Mouse (Mus musculus) stomach, embryonic 15.5 days (tissue): ENCODE measurements at regions not wholly inside any gene's neighbourhood (a gene's known extent, or its start where the extent isn't known, plus 50 kb on each side); places are given as distances from the start of the nearest gene placed in this dataset.
A peak's percentile ranks its signal among the peaks of the same experiment; 100 is the strongest.

Source experiments
- ATAC-seq: fragments of 200-750 bp; cut with Nextera tagmentation; 2 replicates; pipeline ENCODE4 v1.8.0; 2017; ENCODE audit warnings: low read depth, moderate number of reproducible peaks, moderate TSS enrichment; ENCODE audit not compliant: insufficient read depth, low FRiP score
- H3K27ac ChIP-seq: fragments of 300-500 bp; sonication (generic); 2 replicates; pipeline ENCODE4 v1.5.1; 2015; ENCODE audit warnings: mild to moderate bottlenecking, inconsistent platforms
- H3K27me3 ChIP-seq: fragments of 300-500 bp; sonication (generic); replicated peaks from 2 replicates; pipeline ENCODE4 v1.6.1; 2015; ENCODE audit warnings: inconsistent platforms
- H3K36me3 ChIP-seq: fragments of 300-500 bp; sonication (generic); 2 replicates; pipeline ENCODE4 v1.6.1; 2015; ENCODE audit warnings: inconsistent platforms
- H3K4me1 ChIP-seq: fragments of 300-500 bp; sonication (generic); 2 replicates; pipeline ENCODE4 v1.6.1; 2015; ENCODE audit warnings: inconsistent platforms
- H3K4me2 ChIP-seq: fragments of 300-500 bp; sonication (generic); 2 replicates; pipeline ENCODE4 v1.6.1; 2015; ENCODE audit warnings: mild to moderate bottlenecking, inconsistent platforms
- H3K4me3 ChIP-seq: fragments of 300-500 bp; sonication (generic); replicated peaks from 2 replicates; pipeline ENCODE4 v1.5.1; 2015; ENCODE audit warnings: inconsistent platforms
- H3K9ac ChIP-seq: fragments of 300-500 bp; sonication (generic); 2 replicates; pipeline ENCODE4 v1.6.1; 2015; ENCODE audit warnings: inconsistent platforms
- H3K9me3 ChIP-seq: fragments of 300-500 bp; sonication (generic); 2 replicates; pipeline ENCODE4 v1.6.1; 2016; ENCODE audit warnings: inconsistent platforms
- WGBS: fragments of 180-500 bp; shearing (Covaris S2); methylation state at CpG from one replicate; pipeline ENCODE4 v1.1.7; 2015; 5-methylcytosine and 5-hydroxymethylcytosine counted together

DNA sequence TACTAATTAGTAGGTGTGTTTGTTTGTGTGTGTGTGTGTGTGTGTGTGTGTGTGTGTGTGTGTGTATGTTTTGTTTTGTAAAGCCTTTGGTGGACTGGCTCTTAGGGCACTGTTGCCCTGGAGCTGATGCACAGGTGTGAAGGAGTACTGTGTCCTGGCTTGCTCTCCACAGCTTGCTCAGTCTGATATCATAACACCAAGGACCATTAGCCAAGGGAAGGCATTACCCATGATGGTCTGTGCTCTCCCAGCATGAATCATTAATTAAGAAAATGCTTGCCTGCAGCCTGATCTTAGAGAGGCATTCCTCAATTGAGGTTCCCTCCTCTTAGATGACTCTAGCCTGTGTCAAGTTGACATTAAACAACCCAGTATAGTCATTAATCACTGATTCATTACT lies 54.7 kb downstream of the Spry2 start:
- Histone ChIP-seq H3K27ac (no peak overlapping the region), H3K9ac (no peak overlapping the region), H3K4me2 (no peak overlapping the region), H3K36me3 (no peaks in the 10 kb centered on the region), H3K4me3 (no peak overlapping the region), H3K9me3 (no peaks in the 10 kb centered on the region), H3K27me3 (no peaks in the 10 kb centered on the region), H3K4me1 (no peaks in the 10 kb centered on the region)
- ATAC-seq = no peak

DNA sequence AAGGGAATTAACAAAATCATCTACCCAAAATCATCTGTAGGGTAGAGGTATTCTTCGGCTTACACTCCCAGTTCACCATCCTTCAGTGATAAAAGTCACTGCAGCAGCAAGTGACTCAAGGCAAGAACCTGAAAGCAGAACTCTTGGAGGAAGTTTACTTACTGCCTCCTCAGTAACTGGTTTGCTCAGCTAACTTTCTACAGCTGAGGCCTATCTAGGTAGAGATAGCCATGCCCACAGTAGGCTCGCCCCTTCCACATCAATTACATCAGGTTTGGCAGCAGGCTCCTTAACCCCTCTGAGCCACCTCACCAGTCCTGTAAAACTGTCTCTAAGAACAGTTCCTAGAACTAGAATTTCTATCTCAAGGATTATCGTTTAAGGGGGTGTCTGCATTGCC lies 59.1 kb downstream of the Spry2 start:
- WGBS = 66% methylated on average over 3 of the region's 3 CpGs
- ATAC-seq = no peak
- no peak overlapping the region for H3K9ac ChIP-seq
- no peak overlapping the region for H3K4me3 ChIP-seq
- H3K36me3 ChIP-seq = no peaks in the 10 kb centered on the region
- no peaks in the 10 kb centered on the region for H3K4me1 ChIP-seq
- no peak overlapping the region for H3K27ac ChIP-seq
- no peak overlapping the region for H3K4me2 ChIP-seq
- no peaks in the 10 kb centered on the region for H3K9me3 ChIP-seq
- H3K27me3 ChIP-seq = no peaks in the 10 kb centered on the region

DNA sequence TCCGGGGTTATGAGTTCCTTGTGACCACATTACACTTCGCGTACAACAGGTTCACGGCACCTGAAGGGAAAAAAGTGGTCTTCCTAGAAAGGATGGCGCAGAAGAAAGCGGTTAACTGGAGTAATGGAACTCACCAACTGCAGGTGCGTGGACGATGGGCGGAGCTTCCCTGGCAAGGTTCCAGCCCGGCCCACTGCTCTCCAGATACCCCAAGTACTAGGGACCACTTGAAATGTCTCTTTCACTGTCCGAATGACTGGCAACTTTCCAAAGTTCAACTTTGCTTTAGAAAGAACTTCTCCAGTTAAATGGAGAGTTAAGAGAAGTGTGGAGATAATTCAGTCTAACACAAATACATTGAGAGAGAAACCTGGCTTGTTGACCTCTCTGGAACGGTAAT lies 65.9 kb downstream of the Spry2 start:
- H3K4me1 ChIP-seq = no peaks in the 10 kb centered on the region
- no peaks in the 10 kb centered on the region for H3K27me3 ChIP-seq
- H3K36me3 ChIP-seq = no peaks in the 10 kb centered on the region
- ATAC-seq = no peak
- no peak overlapping the region for H3K4me2 ChIP-seq
- H3K9ac ChIP-seq = no peak overlapping the region
- 84% methylated on average over 12 of the region's 12 CpGs for WGBS
- H3K9me3 ChIP-seq = no peaks in the 10 kb centered on the region
- no peak overlapping the region for H3K4me3 ChIP-seq
- no peak overlapping the region for H3K27ac ChIP-seq

DNA sequence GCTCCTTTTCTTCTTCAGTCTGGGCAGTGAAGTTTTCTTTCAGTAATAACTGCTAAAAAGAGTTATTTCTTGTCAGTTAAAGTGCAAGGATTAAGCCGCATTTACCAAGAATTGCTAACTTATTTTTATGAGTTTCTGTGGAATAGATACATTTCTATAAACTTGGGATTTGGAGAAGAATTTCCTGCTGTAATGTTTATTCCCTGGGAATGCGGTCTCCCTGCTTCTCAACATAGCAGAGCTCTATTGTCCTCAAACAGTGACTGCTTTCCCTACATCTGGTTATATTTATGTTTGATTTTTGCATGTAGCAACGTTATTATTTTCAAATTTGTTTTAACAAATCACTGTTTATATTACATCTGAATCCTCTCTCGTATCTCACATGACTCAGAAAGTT lies 66.3 kb downstream of the Spry2 start:
- Histone ChIP-seq H3K36me3 (no peaks in the 10 kb centered on the region), H3K9ac (no peak overlapping the region), H3K27me3 (no peaks in the 10 kb centered on the region), H3K27ac (no peak overlapping the region), H3K4me1 (no peaks in the 10 kb centered on the region), H3K4me3 (no peak overlapping the region), H3K9me3 (no peaks in the 10 kb centered on the region), H3K4me2 (no peak overlapping the region)
- WGBS = 51% methylated on average over 4 of the region's 4 CpGs
- ATAC-seq = no peak

DNA sequence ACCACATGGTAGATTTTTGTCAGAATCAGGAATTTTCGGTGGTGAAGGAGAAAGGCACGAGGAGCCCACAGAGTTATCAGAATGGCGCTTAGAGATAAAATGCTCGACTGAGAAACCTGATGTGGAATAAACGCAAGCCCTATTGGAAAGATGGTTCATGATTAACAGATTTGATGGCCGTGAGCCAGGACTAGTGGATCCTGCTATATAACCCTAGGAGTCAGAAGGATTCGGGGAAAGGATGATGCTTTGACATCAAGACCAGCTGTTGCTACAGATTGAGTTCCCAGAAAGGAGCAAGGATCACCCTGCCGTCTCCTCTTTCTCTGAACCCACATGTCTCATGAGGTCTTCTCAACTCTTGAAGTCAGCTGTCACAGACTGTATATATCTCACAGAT lies 73.5 kb downstream of the Spry2 start:
- no peak overlapping the region for H3K9ac ChIP-seq
- H3K36me3 ChIP-seq = no peaks in the 10 kb centered on the region
- WGBS = 64% methylated on average over 8 of the region's 8 CpGs
- H3K27me3 ChIP-seq = no peaks in the 10 kb centered on the region
- H3K4me2 ChIP-seq = no peak overlapping the region
- no peak overlapping the region for H3K4me3 ChIP-seq
- ATAC-seq = no peak
- H3K9me3 ChIP-seq = no peaks in the 10 kb centered on the region
- no peaks in the 10 kb centered on the region for H3K4me1 ChIP-seq
- H3K27ac ChIP-seq = no peak overlapping the region

DNA sequence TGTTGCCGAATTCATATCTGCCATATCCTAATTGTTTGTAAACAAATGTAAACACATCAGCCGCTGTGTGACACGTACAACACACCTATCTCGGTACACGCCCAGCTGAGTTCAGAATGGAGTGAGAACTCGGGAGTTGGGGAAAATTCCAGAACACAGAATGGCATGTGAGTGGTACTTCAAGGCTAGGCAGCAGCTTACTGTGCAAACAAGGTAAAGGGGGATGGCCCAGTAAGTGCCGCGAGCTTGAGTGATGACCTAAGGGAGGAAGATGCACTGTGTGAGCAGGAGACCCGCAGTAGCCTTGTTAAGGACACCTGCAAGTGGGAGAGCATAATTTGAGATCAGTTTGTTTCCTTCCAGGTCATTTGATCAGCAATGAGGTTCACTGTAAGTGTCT lies 74.0 kb downstream of the Spry2 start:
- H3K4me2 ChIP-seq = no peak overlapping the region
- H3K36me3 ChIP-seq = no peaks in the 10 kb centered on the region
- no peaks in the 10 kb centered on the region for H3K4me1 ChIP-seq
- H3K9ac ChIP-seq = no peak overlapping the region
- no peaks in the 10 kb centered on the region for H3K9me3 ChIP-seq
- H3K27ac ChIP-seq = no peak overlapping the region
- no peak for ATAC-seq
- H3K27me3 ChIP-seq = no peaks in the 10 kb centered on the region
- no peak overlapping the region for H3K4me3 ChIP-seq
- 71% methylated on average over 9 of the region's 9 CpGs for WGBS

DNA sequence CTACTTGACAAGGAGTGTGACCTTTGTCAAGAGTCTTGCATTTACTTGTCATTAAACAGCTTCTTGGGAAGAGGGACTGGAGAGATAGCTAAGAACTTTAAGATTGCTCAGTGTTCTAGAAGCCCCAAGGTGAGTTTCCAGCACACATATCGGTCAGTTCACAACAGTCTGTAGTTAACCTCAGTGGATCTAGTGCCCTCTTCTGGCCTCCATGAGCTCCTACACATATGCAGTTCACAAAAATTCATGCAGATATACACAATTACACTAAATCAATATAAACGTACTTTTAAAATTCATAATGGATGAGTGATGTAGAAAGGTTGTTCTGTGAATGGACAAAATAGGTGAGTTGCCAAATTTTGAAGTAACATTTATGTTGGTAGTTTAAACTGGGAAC lies 77.1 kb downstream of the Spry2 start:
- Histone ChIP-seq H3K9ac (no peak overlapping the region), H3K27ac (no peak overlapping the region), H3K4me2 (no peak overlapping the region), H3K27me3 (no peaks in the 10 kb centered on the region), H3K4me1 (no peaks in the 10 kb centered on the region), H3K4me3 (no peak overlapping the region), H3K9me3 (no peaks in the 10 kb centered on the region), H3K36me3 (no peaks in the 10 kb centered on the region)
- WGBS = 90% methylated on average over 2 of the region's 2 CpGs
- ATAC-seq = no peak

DNA sequence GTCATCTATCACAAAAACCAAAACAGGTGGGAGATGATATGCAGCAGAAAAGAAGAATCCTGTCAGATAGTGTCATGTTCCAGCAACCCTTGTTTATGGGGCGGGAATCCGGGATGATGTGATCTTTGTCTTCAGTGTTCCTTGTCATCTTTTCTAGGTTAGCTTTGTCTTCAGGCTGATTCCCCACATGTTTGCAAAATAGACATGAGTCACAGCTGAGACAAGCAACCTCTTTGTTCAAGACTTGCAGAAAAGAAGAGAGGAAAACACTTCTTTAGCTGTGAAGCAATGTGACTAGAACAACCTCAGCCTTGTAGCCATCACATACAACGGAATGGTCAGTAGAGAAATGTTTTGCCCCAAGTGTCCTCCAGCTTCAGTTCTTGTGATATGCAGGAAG lies 77.8 kb downstream of the Spry2 start:
- Histone ChIP-seq H3K9ac (no peak overlapping the region), H3K36me3 (no peaks in the 10 kb centered on the region), H3K27ac (no peak overlapping the region), H3K27me3 (no peaks in the 10 kb centered on the region), H3K4me3 (no peak overlapping the region), H3K4me2 (no peak overlapping the region), H3K9me3 (no peaks in the 10 kb centered on the region), H3K4me1 (no peaks in the 10 kb centered on the region)
- no peak for ATAC-seq
- WGBS = 88% methylated on average over 3 of the region's 3 CpGs

DNA sequence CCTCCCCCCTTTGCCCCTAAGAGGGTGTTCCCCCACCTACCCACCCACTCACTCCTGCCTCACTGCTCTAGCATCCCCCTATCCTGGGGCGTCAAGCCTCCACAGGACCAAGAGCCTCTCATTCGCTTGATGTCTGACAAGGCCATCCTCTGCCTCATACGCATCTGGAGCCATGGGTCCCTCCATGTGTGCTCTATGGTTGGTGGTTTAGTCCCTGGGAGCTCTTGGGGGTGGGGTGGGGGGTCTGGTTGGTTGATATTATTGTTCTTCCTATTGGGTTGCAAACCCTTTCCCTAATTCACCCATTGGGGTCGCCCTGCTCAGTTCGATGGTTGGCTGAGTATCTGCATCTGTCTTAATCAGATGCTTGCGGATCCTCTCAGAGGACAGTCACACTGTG lies 79.1 kb downstream of the Spry2 start:
- no peak overlapping the region for H3K27ac ChIP-seq
- H3K27me3 ChIP-seq = no peaks in the 10 kb centered on the region
- no peak overlapping the region for H3K4me2 ChIP-seq
- H3K36me3 ChIP-seq = no peaks in the 10 kb centered on the region
- H3K4me1 ChIP-seq = no peaks in the 10 kb centered on the region
- no peak for ATAC-seq
- H3K9me3 ChIP-seq = no peaks in the 10 kb centered on the region
- 90% methylated on average over 6 of the region's 6 CpGs for WGBS
- H3K9ac ChIP-seq = no peak overlapping the region
- no peak overlapping the region for H3K4me3 ChIP-seq

DNA sequence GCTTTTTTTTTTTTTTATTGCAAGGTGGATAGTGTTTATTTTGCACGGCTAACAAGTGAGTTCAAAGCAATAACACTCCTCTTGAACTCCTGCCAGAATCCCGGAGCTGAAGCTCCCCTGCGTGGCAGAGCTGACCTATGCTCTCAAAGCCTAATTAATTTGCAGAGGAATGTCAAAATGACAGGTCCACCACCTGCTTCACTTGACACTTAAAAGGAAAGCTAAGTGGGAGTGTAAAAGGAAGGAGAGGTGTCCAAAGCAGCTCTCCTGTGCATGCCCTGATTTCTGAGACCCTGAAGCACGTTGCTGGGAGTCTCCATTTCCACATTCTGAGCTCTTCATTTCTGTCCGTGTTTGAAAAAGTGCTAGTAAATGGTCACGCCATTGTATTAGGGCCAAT lies 80.8 kb downstream of the Spry2 start:
- Histone ChIP-seq H3K27me3 (no peaks in the 10 kb centered on the region), H3K9me3 (no peaks in the 10 kb centered on the region), H3K4me1 (no peaks in the 10 kb centered on the region), H3K4me2 (peak overlapping the region; percentile 54), H3K4me3 (peak overlapping the region; percentile 20), H3K36me3 (no peaks in the 10 kb centered on the region), H3K9ac (no peak overlapping the region), H3K27ac (0 out of 2 replicates have a peak overlapping the region, but pooled peaks have one; percentile 0)
- ATAC-seq = peak; percentile 70; the same call in 1 of the 2 replicates
- WGBS = 14% methylated on average over 6 of the region's 6 CpGs

DNA sequence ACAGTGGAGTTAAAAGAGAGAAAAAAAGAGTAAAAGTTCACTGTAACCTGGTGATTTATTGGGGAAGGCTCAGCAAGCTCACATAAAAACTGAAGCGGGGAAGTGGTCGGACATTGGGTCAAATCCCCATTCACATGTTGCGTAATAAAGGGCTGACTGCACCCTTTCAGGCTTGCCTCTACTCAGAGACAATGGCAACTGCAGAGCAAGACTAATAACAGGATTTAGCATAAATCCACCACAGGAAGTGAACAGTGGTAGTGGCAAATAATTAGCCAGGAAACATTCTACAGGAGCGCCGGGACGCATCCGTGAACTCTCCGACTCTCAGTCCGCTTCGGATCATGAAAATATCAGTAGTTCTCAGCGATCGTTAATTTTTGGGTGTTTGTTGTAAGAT lies 81.3 kb downstream of the Spry2 start:
- Histone ChIP-seq H3K4me1 (no peaks in the 10 kb centered on the region), H3K27me3 (no peaks in the 10 kb centered on the region), H3K36me3 (no peaks in the 10 kb centered on the region), H3K9me3 (no peaks in the 10 kb centered on the region), H3K9ac (no peak overlapping the region), H3K4me2 (peak overlapping the region; percentile 54), H3K27ac (peak overlapping the region; percentile 7; the same call in 1 of the 2 replicates), H3K4me3 (peak overlapping the region; percentile 20)
- peak; percentile 63; the same call in 1 of the 2 replicates for ATAC-seq
- WGBS = 2% methylated on average over 12 of the region's 12 CpGs

DNA sequence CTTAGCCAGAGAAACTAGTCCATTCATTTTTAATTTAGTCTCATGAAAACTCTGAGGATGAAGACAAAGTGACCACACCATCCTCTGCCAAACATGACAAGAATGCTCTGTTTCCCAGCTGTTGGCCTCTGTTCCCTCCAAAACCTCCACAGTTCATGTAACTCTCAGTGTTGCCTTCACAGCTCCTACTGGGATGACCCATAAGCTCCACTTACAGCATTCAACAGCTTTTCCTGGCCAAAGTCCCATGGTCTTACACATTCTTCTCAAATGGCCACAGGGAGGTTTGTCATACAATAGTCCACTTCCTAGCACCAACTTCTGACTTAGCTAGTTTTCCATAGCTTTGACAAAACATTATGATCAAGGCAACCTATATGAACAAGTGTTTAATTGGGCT lies 83.0 kb downstream of the Spry2 start:
- Histone ChIP-seq H3K9me3 (no peaks in the 10 kb centered on the region), H3K36me3 (no peaks in the 10 kb centered on the region), H3K4me1 (no peaks in the 10 kb centered on the region), H3K4me2 (no peak overlapping the region), H3K27me3 (no peaks in the 10 kb centered on the region), H3K4me3 (no peak overlapping the region), H3K9ac (no peak overlapping the region), H3K27ac (no peak overlapping the region)
- ATAC-seq = no peak

DNA sequence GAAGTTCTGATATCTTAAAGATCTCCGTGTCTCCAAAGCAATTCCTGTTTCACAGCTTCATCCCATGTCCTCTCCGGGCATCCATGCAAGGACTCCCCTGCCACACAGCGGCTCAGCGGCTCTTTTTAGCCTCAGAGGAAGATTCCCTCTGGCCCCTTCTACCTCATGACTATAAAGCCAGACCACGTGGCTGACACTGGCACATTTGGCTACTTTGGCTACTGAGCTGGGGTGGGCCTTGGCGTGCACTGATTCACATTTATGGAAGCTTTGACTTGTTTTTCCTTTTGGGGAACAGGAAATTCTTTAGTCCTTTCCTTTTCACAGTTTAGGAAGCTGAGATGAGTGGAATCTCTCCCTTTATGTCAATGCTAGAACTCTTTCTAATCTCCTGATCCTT lies 83.5 kb downstream of the Spry2 start:
- Histone ChIP-seq H3K4me3 (no peak overlapping the region), H3K9ac (no peak overlapping the region), H3K36me3 (no peaks in the 10 kb centered on the region), H3K4me1 (no peaks in the 10 kb centered on the region), H3K9me3 (no peaks in the 10 kb centered on the region), H3K4me2 (no peak overlapping the region), H3K27me3 (no peaks in the 10 kb centered on the region), H3K27ac (no peak overlapping the region)
- 90% methylated on average over 6 of the region's 6 CpGs for WGBS
- ATAC-seq = no peak
